Mouse (Mus musculus): ENCODE results near the gene Cirbp.
A peak's percentile ranks its signal among the peaks of the same experiment; 100 is the strongest.

Gene Cirbp

GRCm38 (mm10) chr10:80165392-80166128 is at the start of gene Cirbp:
TSS of gene Cirbp (plus strand) at chr10:80165985.
- DNase-seq (ENCODE audit: low read depth) = peak; percentile 82

- no peak for DNase-seq (ENCODE audit: low read depth)
Observed at GRCm38 (mm10) chr10:80116563-80116926, 49.2 kb upstream of the Cirbp start.

DNA sequence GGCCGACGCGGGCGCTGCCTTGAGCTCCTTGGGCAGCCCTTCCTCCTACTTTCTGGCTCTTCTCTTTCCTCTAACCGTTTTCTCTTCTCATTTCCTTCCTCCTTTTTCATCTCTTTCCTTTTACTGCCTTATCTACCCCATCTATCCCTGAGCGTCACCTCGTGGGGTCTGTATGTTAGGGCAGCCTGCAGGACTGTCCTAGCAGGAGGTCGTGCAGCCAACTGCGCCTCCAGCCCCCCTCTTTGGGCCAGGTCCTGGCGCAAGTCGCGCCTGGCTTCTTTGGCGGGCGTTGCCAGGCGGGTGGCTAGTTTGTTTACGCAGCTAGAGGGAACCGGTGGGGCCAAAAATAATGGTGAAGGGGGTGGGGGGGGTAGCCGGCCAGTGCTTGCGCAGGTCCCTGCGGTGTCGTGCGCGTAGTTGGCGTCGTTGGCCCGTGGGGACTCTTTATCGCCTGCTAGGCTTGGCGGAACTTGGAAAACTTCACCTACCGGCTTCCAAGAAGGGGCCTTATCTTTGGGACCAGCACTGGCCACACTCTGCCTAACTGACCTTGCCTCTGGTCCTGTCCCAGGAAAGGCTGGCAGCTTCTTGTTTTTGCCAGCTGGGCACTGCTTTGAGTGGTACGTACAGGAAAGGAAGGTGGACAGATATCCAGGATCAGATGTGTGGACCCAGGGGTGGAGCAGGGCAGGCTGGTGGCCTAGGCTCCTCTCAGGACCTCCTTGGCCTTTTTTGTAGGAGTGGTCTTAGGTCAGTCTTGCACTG is 48.7 kb upstream of the Cirbp start:
- peak; percentile 66 for DNase-seq (ENCODE audit: low read depth)

DNA sequence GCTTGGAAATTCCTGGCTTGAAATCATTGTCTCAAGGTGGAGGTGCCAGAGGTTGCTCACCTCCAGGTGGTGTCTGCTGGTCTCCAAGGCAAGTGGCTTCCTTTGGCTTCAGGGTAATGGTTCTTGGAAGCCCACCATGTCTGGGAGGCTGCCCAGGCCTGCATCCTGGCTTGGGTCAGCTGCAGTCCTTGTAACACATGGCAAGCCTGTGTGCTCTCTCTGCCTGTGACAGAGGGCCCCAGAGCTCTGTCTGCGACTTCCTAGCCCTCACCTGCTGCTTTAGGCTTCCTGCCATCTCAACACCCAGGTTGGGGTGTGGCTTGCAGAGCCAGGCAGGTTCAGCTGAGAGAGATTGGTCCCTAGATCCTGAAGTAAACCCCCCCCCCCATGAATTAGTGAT is 48.0 kb upstream of the Cirbp start:
- DNase-seq (ENCODE audit: low read depth) = no peak

DNA sequence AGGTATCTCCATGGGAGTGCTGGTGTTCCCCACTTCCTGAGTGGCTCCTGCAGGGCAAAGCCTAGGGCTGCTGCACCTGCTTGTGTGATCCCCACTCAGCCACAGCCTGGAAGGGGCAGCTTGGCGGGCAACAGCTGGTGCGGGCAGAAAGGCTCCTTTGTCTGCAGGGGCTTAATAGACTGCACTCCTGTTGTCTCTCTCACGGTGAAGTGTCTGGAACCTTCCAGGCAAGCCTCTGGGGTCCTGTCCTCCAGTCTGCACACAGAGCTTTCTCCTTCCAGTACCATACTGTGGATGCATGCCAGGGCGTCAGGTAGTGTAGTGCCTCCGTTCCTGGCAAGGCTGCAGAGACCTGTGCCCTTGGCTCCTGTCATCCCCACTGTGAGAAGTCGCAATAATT is 47.2 kb upstream of the Cirbp start:
- DNase-seq (ENCODE audit: low read depth) = no peak

DNA sequence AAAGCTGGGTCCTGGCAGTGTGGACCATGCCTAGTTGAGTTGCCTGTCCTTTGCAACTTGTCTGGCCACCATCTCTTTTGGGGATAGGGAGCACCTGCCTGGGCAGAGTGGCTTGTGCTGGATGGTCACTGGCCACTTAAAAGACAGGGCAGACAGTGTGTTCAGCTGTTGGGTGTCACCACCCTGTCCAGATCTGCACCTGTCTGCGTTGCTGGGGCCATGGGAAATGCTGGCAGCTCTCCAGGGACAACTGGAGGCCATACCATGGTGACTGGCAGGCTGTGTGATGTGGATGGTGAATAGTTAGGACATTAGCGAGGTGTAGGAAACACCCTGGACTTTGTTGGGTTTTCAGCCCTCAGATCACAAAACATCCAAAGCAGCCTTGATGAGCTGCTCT is 45.6 kb upstream of the Cirbp start:
- DNase-seq (ENCODE audit: low read depth) = no peak

DNA sequence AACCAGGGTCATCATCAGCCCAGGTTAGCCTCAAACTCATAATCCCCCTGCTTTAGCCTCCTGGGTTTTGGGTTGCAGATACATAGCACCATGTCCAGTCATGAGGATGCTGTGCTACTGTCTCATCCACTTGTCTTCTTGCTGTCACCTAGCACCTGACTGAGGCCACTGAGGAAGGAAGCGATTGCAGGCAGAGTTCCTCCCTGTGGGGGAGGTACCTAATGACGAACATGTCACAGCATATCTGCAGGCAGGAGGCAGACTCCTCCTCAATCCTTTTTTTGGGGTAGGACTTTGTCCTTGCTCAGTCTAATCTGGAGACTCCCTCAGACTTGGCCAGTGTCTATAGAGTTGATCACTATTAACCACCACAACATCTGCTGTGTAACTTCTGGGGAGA is 44.1 kb upstream of the Cirbp start:
- DNase-seq (ENCODE audit: low read depth) = peak; percentile 27

DNA sequence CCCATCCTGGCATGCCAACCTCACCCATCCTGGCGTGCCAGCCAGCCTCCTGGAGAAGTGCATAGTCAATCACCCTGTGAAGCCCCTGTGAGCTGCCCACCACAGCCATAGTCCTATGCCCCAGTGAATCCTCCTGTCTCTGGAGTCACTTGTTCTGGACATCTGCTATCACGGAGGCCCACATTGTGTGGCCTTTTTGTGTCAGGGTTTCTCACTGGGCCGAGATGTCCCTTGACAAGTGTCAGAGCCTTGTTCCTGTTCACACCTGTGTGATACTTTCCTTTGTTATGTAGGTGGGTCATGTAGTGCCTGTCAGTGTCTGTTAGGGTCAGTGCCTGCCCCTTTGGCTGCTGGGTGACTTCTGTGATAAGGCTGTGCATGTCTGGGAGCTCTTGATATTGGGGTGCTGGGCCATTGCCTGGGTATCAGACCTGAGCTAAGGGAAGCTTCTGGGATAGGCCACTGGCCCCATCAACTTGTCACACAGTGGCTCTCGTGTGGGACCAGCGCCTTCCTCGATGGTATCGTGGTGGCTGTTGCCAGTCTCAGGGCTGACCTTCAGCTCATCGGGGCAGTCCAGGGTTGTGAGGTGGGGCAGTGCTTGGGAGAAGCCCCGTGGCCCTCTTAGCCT is 41.7 kb upstream of the Cirbp start:
- no peak for DNase-seq (ENCODE audit: low read depth)

GRCm38 (mm10) chr10:80127920-80128319 is 37.9 kb upstream of the Cirbp start:
- no peak for DNase-seq (ENCODE audit: low read depth)

DNA sequence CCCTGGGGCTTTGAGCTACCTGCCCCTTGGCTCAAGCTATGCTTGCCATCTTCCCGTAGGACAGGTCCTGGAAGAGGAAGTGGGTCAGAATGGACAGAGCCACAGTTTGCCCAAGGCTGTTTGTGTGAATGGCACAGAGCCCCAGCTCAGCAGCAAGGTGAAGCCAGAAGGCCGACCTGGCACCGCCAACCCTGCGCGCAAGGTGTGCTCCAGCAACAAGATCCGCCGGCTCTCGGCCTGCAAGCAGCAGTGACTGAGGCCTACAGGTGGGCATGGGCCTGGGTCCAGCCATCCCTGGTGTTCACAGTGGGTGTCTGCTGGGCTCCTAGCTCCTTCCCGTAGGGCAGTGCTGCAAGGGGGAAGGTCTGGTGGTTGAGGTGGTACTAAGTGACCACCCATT is 35.9 kb upstream of the Cirbp start:
- no peak for DNase-seq (ENCODE audit: low read depth)

- DNase-seq (ENCODE audit: low read depth) = no peak
Observed at GRCm38 (mm10) chr10:80130403-80131031, 35.3 kb upstream of the Cirbp start.

GRCm38 (mm10) chr10:80131316-80131951 is 34.4 kb upstream of the Cirbp start:
- no peak for DNase-seq (ENCODE audit: low read depth)

- DNase-seq (ENCODE audit: low read depth) = no peak
Observed at GRCm38 (mm10) chr10:80131952-80132350, 33.8 kb upstream of the Cirbp start.

- peak; percentile 45 for DNase-seq (ENCODE audit: low read depth)
Observed at GRCm38 (mm10) chr10:80133226-80133849, 32.4 kb upstream of the Cirbp start.

- no peak for DNase-seq (ENCODE audit: low read depth)
Observed at GRCm38 (mm10) chr10:80134421-80134820, 31.4 kb upstream of the Cirbp start.

DNA sequence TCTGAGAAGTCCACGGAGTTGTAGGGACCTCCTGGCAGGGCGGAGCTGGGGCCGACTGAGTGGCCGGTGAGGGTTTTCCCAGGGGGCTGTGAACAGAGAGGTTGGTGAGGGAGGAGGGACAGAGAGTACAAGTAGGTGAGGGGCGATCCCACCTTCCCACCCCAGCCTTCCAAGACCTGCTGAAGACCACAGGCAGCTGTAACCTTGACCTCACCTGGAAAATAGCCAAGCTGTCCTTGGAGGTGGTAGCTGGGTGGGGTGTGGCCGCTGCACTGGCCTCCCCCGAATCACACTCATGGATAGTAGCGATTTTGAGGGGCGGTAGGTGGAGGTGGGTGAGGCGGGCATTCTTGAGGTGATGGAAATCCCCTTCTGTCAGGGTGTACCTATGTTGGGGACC is 30.6 kb upstream of the Cirbp start:
- DNase-seq (ENCODE audit: low read depth) = no peak

- no peak for DNase-seq (ENCODE audit: low read depth)
Observed at GRCm38 (mm10) chr10:80135641-80136040, 30.1 kb upstream of the Cirbp start.

GRCm38 (mm10) chr10:80136179-80136951 is 29.4 kb upstream of the Cirbp start:
- DNase-seq (ENCODE audit: low read depth) = no peak

- no peak for DNase-seq (ENCODE audit: low read depth)
Observed at GRCm38 (mm10) chr10:80136952-80137625, 28.7 kb upstream of the Cirbp start.

Measured in 416B (cell line).